Mouse (Mus musculus): Measurements from ENCODE around the gene Lamb1.

Gene Lamb1

GRCm38 (mm10) chr12:31254978-31255377, 10.1 kb upstream of the Lamb1 start:
- DNase-seq = no peak

- peak; percentile 84 for DNase-seq
Measured at GRCm38 (mm10) chr12:31256121-31256903, 8.7 kb upstream of the Lamb1 start.

GRCm38 (mm10) chr12:31261882-31262281, 3.2 kb upstream of the Lamb1 start:
- DNase-seq = no peak

DNA sequence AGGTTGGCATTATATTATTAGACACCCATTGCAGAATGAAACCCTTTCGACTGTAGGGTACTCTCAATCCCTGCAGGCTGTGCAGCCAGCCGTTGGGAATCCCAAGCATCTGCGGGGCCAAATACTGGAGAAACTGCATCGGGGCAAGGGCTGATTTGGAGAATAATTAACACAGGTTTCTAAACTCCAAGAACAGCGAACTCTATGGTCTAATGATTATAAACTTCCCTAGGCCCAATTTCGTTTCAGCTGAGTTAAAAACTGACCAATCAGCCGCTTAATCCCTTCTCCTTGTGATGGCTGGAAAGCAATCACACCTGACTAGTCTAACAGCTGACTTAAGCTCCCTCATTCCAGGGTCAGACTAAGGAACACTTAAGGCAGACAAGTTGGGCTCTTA, 1.1 kb upstream of the Lamb1 start:
- DNase-seq = peak; percentile 85

GRCm38 (mm10) chr12:31265722-31266431, 843 bp downstream of the Lamb1 start:
- peak; percentile 52 for DNase-seq

DNA sequence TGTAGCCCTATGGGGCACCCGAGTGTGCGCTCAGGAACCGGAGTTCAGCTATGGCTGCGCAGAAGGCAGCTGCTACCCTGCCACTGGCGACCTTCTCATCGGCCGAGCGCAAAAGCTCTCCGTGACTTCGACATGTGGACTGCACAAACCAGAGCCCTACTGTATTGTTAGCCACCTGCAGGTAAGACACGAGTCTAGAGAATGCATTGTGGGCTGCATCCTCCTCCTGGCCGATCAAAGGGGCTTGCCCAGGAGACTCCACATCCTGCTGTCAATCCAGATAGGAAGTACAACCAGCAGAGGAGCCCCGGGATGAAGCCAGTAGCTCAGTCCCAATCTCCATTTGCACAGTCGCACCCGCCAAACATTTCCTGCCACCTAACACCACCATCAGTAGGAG, 1.7 kb downstream of the Lamb1 start:
- peak; percentile 47 for DNase-seq

DNA sequence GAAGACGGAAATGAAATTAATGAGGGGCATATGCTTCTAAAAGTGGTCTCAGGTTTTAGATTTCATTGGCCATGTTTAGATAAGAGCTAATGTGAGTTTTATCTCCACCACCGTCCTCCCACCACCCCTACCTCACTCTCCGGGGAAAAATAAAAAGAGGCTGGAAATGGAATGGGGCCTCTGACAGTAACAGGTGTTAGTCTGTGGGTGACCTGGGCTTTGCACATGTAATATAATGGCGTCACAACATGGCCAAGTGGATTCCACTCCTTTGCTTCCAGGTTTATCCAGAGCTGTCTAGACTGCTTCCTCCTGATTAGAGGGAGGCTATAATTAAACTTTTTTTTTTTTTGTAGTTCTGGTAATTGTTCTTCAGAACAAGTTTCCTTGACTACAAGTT, 2.3 kb downstream of the Lamb1 start:
- no peak for DNase-seq

DNA sequence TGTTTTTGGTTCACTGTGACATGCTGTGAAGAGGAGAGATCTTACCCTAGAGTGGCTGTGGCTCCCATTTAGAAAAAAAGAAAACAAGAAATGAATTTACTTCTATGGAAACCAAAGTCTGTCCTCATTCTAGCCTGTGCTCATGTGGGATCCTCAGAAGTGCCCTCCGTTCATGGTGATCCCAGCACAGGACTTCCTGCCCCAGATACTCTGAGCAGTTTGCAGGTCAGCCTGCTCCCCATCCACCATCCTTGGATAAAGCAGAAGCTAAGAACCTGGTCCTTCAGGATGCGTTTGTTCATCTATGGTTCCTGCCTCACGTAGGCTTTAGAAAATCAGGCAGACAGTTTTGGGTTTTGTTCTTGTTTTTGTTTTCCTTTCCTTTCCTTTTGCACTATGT, 3.3 kb downstream of the Lamb1 start:
- DNase-seq = no peak

DNA sequence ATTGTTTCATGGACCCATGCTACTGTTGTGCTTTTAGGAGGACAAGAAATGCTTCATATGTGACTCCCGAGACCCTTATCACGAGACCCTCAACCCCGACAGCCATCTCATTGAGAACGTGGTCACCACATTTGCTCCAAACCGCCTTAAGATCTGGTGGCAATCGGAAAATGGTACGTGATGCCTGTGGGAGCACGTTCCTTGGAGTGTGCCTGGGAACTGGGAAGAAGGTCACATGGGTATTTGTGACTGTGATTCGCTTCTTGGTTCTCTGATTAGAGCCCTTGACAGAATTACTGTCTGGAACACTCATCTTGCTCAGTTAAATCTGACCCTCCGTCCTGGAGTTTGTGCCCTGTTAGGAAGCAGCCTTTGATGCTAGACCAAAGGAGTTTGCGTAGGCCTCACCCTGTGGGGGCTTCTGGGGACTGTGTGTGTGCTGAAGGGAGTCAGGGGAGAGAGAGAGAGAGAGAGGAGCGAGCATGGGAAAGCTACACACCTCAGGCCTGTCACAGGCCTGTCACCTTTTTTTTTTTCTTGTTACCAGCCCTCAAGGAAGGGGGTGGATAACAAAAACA, 4.1 kb downstream of the Lamb1 start:
- DNase-seq = no peak

DNA sequence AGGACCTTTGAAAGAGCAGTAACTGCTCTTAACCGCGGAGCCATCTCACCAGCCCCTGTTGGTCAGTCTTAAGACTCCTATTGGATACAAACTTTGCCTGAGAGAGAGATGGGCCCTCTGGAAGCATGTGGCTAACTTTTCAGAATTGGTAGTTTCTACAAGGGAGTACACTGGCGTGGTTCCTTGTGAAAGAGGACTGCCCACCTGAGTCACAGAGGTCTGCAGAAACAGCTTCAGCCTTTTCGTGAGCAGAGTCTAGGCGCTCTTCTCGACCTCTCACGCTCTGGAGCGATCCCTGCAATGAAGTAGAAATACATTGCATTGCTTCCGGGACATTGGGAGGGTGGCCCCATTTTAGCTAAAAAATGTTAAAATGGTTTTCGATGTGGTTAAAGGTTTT, 5.3 kb downstream of the Lamb1 start:
- no peak for DNase-seq

GRCm38 (mm10) chr12:31270776-31271175, 5.7 kb downstream of the Lamb1 start:
- no peak for DNase-seq

DNA sequence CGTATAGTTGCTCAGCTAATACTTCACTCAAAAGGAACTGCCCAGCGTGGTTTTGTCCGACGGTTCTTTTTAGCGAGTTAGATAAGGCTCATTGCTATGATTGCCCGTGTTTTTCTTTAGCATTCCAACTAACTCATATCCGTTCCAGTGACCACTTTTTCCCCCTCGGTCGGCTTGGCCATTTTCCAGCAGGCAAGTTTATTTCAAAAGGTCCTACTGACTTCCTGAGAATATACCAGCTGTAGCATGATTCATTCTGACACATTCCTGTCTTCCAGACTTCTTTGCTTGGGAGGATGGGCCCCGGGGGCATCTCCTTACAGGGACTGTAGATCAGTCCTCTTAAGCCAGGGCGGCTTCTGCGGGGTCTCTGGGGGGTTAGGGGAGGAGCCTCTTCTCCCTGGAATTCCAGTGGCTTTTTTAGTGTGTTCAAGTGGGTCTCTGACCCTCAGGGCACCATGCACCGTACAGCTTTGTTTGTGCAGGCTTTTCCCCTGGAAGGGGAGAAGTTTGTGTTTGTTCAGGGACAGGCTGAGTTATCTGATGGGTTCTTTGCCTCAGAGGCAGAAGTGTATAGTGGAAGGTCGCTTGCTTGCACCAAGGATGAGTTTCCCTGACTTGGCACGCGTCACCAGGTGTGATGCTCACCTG, 6.5 kb downstream of the Lamb1 start:
- peak; percentile 90 for DNase-seq

- DNase-seq = no peak
Measured at GRCm38 (mm10) chr12:31272012-31272735, 7.1 kb downstream of the Lamb1 start.

DNA sequence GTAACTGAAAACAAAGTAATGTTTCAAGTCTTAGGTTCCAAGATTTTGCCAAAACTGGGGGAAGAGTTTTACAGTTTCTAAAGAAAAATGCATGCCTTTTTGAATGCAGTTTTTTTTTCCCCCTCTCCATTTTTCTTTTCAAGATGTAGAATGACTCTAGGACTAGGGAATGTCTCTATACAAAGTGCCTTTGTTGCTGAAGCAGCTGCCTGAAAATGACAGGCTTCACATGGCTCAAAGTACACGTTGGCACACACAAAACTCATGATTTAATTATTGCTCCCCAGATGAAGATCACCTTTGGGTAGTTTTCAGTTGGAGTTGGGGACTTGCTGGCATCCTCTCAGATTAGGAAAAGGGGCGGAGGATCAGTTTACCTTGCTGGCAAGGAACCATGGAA, 7.8 kb downstream of the Lamb1 start:
- no peak for DNase-seq

- DNase-seq = peak; percentile 57
Measured at GRCm38 (mm10) chr12:31273646-31274045, 8.6 kb downstream of the Lamb1 start.

- no peak for DNase-seq
Measured at GRCm38 (mm10) chr12:31275411-31275810, 10.4 kb downstream of the Lamb1 start.

DNA sequence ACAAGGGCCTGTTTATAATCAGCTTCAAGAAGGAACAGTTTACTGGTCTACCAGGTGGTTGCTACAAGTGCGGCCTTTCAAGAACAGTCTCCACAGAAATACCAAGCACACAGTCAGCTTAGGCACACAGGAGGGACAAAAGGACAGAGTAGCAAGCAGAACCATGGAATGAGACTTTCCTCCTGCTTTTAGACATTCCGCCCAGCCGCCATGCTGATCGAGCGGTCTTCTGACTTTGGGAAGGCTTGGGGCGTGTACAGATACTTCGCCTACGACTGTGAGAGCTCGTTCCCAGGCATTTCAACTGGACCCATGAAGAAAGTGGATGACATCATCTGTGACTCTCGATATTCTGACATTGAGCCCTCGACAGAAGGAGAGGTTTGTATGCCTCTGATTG, 13.2 kb downstream of the Lamb1 start:
- no peak for DNase-seq

- no peak for DNase-seq
Measured at GRCm38 (mm10) chr12:31280318-31280717, 15.3 kb downstream of the Lamb1 start.

- DNase-seq = no peak
Measured at GRCm38 (mm10) chr12:31281100-31281591, 16.1 kb downstream of the Lamb1 start.

DNA sequence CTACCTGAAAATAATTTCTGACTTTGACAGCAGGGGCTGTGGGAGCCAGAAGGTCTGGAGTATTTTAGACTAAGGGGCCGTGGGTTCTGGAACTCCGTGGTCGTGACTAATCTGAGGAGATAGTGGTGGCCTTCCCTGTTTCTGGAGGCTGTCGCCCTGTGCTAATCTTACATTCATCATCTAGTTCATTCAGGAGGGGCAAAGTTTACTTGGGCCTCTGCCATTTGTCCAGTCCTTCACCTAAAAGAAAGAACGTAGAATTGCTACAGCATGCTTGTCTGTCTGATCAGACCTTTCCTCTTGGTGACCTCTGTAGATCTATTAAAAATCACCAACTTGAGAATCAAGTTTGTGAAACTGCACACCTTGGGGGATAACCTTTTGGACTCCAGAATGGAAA, 17.2 kb downstream of the Lamb1 start:
- no peak for DNase-seq

- no peak for DNase-seq
Measured at GRCm38 (mm10) chr12:31283131-31283530, 18.1 kb downstream of the Lamb1 start.

GRCm38 (mm10) chr12:31283617-31284136, 18.6 kb downstream of the Lamb1 start:
- DNase-seq = no peak

Measured in kidney, postnatal 14 days (tissue).